Mouse (Mus musculus): ENCODE measurements at regions not wholly inside any gene's neighbourhood (a gene's known extent, or its start where the extent isn't known, plus 50 kb on each side); places are given as distances from the start of the nearest gene placed in this dataset.

DNA sequence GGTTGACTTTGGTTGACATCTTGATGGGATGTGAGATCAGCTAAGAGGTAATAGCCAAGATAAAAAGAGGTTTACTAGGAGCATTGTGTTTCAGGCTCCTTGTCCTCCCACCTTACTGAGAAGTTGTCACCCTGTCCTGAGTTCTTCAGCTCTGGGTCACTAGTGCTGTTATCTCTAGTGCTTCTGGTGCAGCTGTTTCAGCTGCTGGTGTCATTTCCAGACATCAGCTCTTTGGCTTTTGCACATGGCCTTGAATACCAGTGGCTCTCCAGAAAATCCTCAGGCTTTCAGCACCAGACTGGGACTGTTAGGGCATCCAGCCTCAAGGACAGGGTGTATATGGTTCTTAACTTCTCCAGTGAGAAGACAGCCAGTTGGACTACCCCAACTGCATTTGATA lies 697.9 kb upstream of the Ncam2 start:
- Histone ChIP-seq H3K27ac (no peak overlapping the region), H3K27me3 (no peaks in the 10 kb centered on the region), H3K36me3 (no peaks in the 10 kb centered on the region), H3K4me2 (no peak overlapping the region), H3K4me3 (no peak overlapping the region), H3K9me3 (no peaks in the 10 kb centered on the region), H3K9ac (no peak overlapping the region), H3K4me1 (no peaks in the 10 kb centered on the region)
- no peak for ATAC-seq (ENCODE audit: borderline replicate concordance, extremely low read depth, low FRiP score, low TSS enrichment)

DNA sequence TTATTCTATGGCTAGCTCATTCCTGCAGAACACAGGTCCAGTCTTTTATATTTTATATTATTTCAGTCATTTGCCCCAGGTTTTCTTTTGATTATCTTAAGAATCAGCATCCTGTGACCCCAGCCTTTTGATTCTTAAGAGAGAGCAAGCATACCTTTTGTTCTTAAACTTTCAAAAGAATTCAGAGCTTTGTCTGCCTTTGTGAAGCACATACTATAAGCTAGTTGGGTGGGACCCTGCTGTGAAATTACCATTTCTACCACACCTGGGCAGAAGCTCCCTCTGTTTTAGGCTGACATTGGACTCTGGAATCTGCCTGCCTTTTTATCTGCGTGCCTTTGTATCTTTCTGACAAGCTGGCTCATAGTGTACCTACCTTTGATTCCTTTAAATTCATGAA lies 697.2 kb upstream of the Ncam2 start:
- Histone ChIP-seq H3K4me2 (no peak overlapping the region), H3K36me3 (no peaks in the 10 kb centered on the region), H3K9ac (no peak overlapping the region), H3K9me3 (no peaks in the 10 kb centered on the region), H3K27me3 (no peaks in the 10 kb centered on the region), H3K27ac (no peak overlapping the region), H3K4me3 (no peak overlapping the region), H3K4me1 (no peaks in the 10 kb centered on the region)
- ATAC-seq (ENCODE audit: borderline replicate concordance, extremely low read depth, low FRiP score, low TSS enrichment): no peak
- WGBS: 53% methylated on average over 1 of the region's 1 CpGs

DNA sequence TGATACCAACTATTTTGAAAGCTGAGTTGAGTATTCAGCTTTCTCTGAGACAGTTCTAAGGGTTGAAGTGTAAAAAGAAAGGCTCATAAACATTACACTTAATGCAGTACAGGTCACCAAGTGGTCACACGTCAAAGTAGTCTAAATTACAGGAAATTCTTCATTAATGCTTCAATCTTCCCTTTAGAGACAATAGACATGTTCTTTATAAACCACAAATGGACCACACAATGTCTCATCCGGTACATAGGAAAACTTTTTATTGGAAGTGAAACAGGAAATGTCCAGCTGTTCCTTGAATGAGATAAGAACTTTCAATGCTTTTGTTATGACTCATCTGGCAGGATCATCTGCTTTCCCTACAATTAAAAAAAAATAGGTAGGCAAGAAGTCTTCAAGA lies 687.8 kb upstream of the Ncam2 start:
- Histone ChIP-seq H3K27ac (no peak overlapping the region), H3K4me1 (no peaks in the 10 kb centered on the region), H3K4me3 (no peak overlapping the region), H3K9me3 (no peaks in the 10 kb centered on the region), H3K27me3 (no peaks in the 10 kb centered on the region), H3K4me2 (no peak overlapping the region), H3K36me3 (no peaks in the 10 kb centered on the region), H3K9ac (no peak overlapping the region)
- ATAC-seq (ENCODE audit: borderline replicate concordance, extremely low read depth, low FRiP score, low TSS enrichment): no peak
- WGBS: 49% methylated on average over 2 of the region's 2 CpGs

DNA sequence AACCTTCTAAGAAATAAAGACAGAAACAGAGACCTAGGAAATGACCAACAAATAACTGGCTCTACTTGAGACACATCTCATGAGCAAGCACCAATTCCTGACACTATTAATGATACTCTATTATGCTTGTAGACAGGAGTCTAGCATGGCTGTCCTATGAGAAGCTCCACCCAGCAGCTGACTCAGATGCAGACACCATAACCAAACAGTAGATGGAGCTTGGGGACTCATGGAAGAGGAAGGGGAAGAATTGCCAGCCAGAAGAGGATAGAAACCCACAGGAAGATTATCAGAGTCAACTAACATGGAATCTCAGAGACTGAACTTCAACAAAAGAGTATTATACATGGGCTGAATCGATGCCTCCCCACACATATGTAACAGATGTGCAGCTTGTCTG lies 662.5 kb upstream of the Ncam2 start:
- WGBS: 80% methylated on average over 1 of the region's 1 CpGs
- no peak overlapping the region for H3K4me2 ChIP-seq
- H3K27ac ChIP-seq: no peak overlapping the region
- H3K36me3 ChIP-seq: no peaks in the 10 kb centered on the region
- no peaks in the 10 kb centered on the region for H3K27me3 ChIP-seq
- ATAC-seq (ENCODE audit: borderline replicate concordance, extremely low read depth, low FRiP score, low TSS enrichment): no peak
- no peak overlapping the region for H3K4me3 ChIP-seq
- H3K9ac ChIP-seq: no peak overlapping the region
- no peaks in the 10 kb centered on the region for H3K9me3 ChIP-seq
- H3K4me1 ChIP-seq: no peaks in the 10 kb centered on the region

DNA sequence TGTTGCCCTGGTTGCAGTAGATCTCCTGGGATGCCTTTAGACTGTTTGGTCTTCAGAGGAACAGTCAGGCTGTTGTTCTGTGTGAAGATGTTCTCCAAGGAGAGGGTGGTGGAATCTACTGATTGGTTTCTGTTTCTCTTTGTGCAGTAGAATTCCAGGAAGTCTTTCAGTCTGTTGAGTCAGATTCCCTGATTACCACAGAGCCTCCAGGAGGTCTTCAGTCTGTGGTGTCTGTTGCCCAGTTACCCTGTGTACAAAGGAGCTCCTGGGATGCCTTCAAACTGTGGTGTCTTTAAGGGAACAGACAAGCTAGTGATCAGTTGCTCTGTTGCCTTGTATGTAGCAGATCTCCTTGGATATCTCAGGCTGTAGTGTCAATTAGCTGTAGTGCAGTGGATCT lies 653.9 kb upstream of the Ncam2 start:
- H3K9me3 ChIP-seq: no peaks in the 10 kb centered on the region
- H3K27ac ChIP-seq: no peak overlapping the region
- H3K4me3 ChIP-seq: no peak overlapping the region
- H3K36me3 ChIP-seq: no peaks in the 10 kb centered on the region
- H3K27me3 ChIP-seq: no peaks in the 10 kb centered on the region
- H3K4me2 ChIP-seq: no peak overlapping the region
- H3K4me1 ChIP-seq: no peaks in the 10 kb centered on the region
- no peak for ATAC-seq (ENCODE audit: borderline replicate concordance, extremely low read depth, low FRiP score, low TSS enrichment)
- H3K9ac ChIP-seq: no peak overlapping the region

DNA sequence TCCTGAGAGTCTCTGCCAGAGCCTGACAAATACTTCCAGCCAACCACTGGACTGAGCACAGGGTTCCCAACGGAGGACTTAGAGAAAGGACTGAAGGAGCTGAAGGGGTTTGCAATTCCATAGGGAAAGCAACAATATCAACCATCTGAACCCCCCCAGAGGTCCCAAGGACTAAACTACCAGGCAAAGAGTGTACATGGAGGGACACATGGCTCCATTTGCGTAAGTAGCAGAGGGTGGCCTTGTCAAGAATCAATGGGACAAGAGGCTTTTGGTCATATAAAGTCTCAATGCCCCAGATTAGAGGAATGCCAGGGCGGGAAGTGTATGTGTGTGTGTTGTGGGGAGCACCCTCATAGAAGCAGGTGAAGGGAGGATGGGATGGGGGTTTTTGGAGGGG lies 633.4 kb upstream of the Ncam2 start:
- Histone ChIP-seq H3K4me3 (no peak overlapping the region), H3K4me2 (no peak overlapping the region), H3K36me3 (no peaks in the 10 kb centered on the region), H3K9ac (no peak overlapping the region), H3K9me3 (no peaks in the 10 kb centered on the region), H3K27me3 (no peaks in the 10 kb centered on the region), H3K27ac (no peak overlapping the region), H3K4me1 (no peaks in the 10 kb centered on the region)
- WGBS: 69% methylated on average over 3 of the region's 3 CpGs
- ATAC-seq (ENCODE audit: borderline replicate concordance, extremely low read depth, low FRiP score, low TSS enrichment): no peak

DNA sequence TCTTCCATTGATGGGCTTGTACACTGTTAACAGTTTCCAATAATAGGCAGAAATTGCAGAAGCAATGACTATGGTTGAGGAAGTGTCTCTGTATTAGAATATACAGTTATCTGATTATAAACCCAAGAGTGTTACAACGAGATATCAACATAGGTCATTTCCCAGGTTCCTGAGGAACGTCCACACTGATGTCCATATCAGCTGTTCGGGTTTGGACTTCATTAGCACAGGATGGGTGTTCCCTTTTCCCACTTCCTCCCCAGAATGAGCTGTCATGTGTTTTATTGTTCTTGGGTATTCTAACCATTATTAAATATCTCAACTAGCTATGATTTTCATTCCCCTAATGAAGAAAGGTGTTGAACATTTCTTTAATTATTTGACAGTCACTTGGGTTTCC lies 613.2 kb upstream of the Ncam2 start:
- H3K4me2 ChIP-seq: no peak overlapping the region
- no peak overlapping the region for H3K4me3 ChIP-seq
- no peak for ATAC-seq (ENCODE audit: borderline replicate concordance, extremely low read depth, low FRiP score, low TSS enrichment)

DNA sequence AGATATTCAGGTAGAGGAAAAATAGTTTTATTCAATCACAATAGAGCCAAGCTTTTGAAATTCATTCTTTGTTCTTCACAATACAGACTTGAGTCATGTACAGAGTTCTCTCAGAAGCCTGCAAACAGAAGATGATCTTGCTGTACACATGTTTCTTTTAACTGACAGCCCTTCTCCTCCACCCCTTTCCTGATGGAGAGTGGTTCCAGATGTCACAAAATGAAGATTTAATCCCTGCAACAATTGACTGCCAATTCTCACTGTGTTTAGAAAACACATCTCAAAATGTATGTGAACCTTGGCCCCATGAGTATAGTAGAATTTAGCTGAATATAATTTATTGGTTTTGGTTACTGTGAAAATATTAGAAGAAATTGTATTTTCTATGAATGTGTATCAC lies 596.6 kb upstream of the Ncam2 start:
- Histone ChIP-seq H3K4me3 (no peak overlapping the region), H3K27ac (no peak overlapping the region), H3K9ac (no peak overlapping the region), H3K4me1 (no peaks in the 10 kb centered on the region), H3K36me3 (no peaks in the 10 kb centered on the region), H3K4me2 (no peak overlapping the region), H3K9me3 (no peaks in the 10 kb centered on the region), H3K27me3 (no peaks in the 10 kb centered on the region)
- peak; percentile 35; the same call in 1 of the 2 replicates for ATAC-seq (ENCODE audit: borderline replicate concordance, extremely low read depth, low FRiP score, low TSS enrichment)

More for the DNA sequence above, 613.2 kb upstream of the Ncam2 start:
- H3K36me3 ChIP-seq: no peaks in the 10 kb centered on the region
- no peak overlapping the region for H3K9ac ChIP-seq
- no peaks in the 10 kb centered on the region for H3K9me3 ChIP-seq
- no peaks in the 10 kb centered on the region for H3K4me1 ChIP-seq
- H3K27me3 ChIP-seq: no peaks in the 10 kb centered on the region
- no peak overlapping the region for H3K27ac ChIP-seq
- WGBS: 50% methylated on average over 3 of the region's 3 CpGs
